Mouse (Mus musculus) limb, embryonic 11.5 days (tissue): ENCODE measurements at regions not wholly inside any gene's neighbourhood (a gene's known extent, or its start where the extent isn't known, plus 50 kb on each side); places are given as distances from the start of the nearest gene placed in this dataset.

Experiments
- ATAC-seq: fragments of 200-750 bp; cut with Nextera tagmentation; 2 replicates; pipeline ENCODE4 v1.8.0; 2017; ENCODE audit warnings: low read depth; ENCODE audit not compliant: insufficient number of reproducible peaks, low FRiP score, low TSS enrichment
- DNase-seq: peaks from one replicate; pipeline ENCODE4 v3.0.0-alpha.2; 2015; ENCODE audit warnings: low spot score
- H3K27ac ChIP-seq: fragments of 300-500 bp; sonication (generic); replicated peaks from 2 replicates; pipeline ENCODE4 v1.5.1; 2014; ENCODE audit warnings: low read depth, mild to moderate bottlenecking, low read length
- H3K27me3 ChIP-seq: fragments of 300-500 bp; sonication (generic); 2 replicates; pipeline ENCODE4 v1.6.1; 2014; ENCODE audit warnings: mild to moderate bottlenecking, low read length, mixed read lengths; ENCODE audit not compliant: control insufficient read depth, insufficient read depth
- H3K36me3 ChIP-seq: fragments of 300-500 bp; sonication (generic); 2 replicates; pipeline ENCODE4 v1.6.1; 2014; ENCODE audit warnings: mild to moderate bottlenecking, low read length, moderate library complexity, mixed read lengths; ENCODE audit not compliant: control insufficient read depth, insufficient read depth
- H3K4me1 ChIP-seq: fragments of 300-500 bp; sonication (generic); 2 replicates; pipeline ENCODE4 v1.6.1; 2014; ENCODE audit warnings: low read length, mixed read lengths; ENCODE audit not compliant: control insufficient read depth, insufficient read depth
- H3K4me2 ChIP-seq: fragments of 300-500 bp; sonication (generic); 2 replicates; pipeline ENCODE4 v1.6.1; 2014; ENCODE audit warnings: low read depth, mild to moderate bottlenecking, moderate library complexity; ENCODE audit not compliant: severe bottlenecking
- H3K4me3 ChIP-seq: fragments of 300-500 bp; sonication (generic); 2 replicates; pipeline ENCODE4 v1.5.1; 2014; ENCODE audit warnings: low read depth, low read length
- H3K9ac ChIP-seq: fragments of 300-500 bp; sonication (generic); 2 replicates; pipeline ENCODE4 v1.6.1; 2014; ENCODE audit warnings: mild to moderate bottlenecking, low read length
- H3K9me3 ChIP-seq: fragments of 300-500 bp; sonication (generic); 2 replicates; pipeline ENCODE4 v1.6.1; 2016; ENCODE audit warnings: low read length; ENCODE audit not compliant: control insufficient read depth
- WGBS: fragments of 180-500 bp; shearing (Covaris S2); extraction: QIAGEN DNeasy Blood & Tissue Kit; methylation state at CpG from one replicate; pipeline ENCODE4 v1.1.7; 2014; 5-methylcytosine and 5-hydroxymethylcytosine counted together

- no peak for DNase-seq
- Histone ChIP-seq H3K4me2 (no peak overlapping the region), H3K9me3 (no peaks in the 10 kb centered on the region), H3K27me3 (no peaks in the 10 kb centered on the region), H3K4me3 (no peak overlapping the region), H3K36me3 (no peaks in the 10 kb centered on the region), H3K9ac (no peak overlapping the region), H3K27ac (no peak overlapping the region), H3K4me1 (0 out of 2 replicates have a peak, but pooled peaks cover 4% of the 10 kb centered on the region)
- ATAC-seq: no peak
- 88% methylated on average over 5 of the region's 5 CpGs for WGBS
Measured at GRCm38 (mm10) chr3:150050916-150051315, 1060.6 kb upstream of the Adgrl2 start.

- Histone ChIP-seq H3K27ac (no peak overlapping the region), H3K4me3 (no peak overlapping the region), H3K9ac (no peak overlapping the region), H3K27me3 (no peaks in the 10 kb centered on the region), H3K4me1 (0 out of 2 replicates have a peak, but pooled peaks cover 4% of the 10 kb centered on the region), H3K9me3 (no peaks in the 10 kb centered on the region), H3K4me2 (no peak overlapping the region), H3K36me3 (no peaks in the 10 kb centered on the region)
- peak; percentile 40 for DNase-seq
- WGBS: 11% methylated on average over 4 of the region's 4 CpGs
- ATAC-seq: peak; percentile 70; the same call in 1 of the 2 replicates
Measured at GRCm38 (mm10) chr3:150049876-150050830, 1059.8 kb upstream of the Adgrl2 start.
